14 mouse cellular contexts compared by ENCODE assay signal in the genomic region with DNA sequence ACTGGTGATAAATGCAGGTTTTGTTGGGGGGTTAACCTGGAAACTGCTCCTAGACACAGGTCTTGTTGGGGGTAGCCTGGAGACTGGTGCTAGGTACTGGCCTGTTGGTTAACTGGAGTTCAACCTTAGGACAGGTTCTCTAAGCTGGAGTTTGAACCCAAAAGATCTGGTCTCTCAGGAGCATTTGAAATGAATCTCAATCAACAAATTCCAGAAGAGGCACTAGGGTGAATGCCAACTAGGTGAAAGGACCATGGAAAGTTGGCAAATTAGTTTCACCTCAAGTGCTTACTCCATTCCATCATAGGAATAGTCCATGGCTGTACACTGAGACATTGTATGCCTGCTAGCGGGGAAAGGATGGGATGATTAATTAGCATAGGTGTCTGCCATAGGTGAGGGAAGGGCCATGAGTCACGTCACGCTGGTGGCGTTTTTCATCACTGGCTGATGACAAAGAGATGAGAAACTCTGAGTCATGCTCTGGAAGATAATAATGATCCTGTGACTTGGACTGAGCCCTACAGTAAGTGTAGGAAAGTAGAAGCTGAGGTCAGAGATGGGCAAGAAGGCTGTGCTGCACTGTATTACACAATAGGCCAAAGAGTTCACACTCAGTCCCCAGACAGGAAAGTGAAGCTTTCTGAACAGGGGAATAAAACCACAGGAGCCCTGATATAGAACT. TPM values are rescaled to one million over a fixed set of nuclear protein-coding genes. Genes with fewer than 3 reads are reported as not detected.
DNase-seq lines count a peak whose midpoint lies in the region; ATAC-seq and TF ChIP-seq lines count a peak whose summit lies in the region.
"Had no signal": no experiment of that assay in that cellular context is flagged by ENCODE, and none has a peak within 500 bp of the region (broad histone marks: within the 10 kb centered on the region; RNA-seq: fewer than 3 reads in every experiment).

No protein-coding gene starts in this region.

- no peak for TF ChIP-seq EP300 in stomach, postnatal 0 days (optimal IDR thresholded peaks at IDR 0.05)

- no peak overlapping the region for H3K4me2 ChIP-seq in intestine, embryonic 15.5 days (replicated peaks)
- H3K4me2 ChIP-seq in stomach, postnatal 0 days (replicated peaks; ENCODE audit: low read depth): no peak overlapping the region
- no peak overlapping the region for H3K4me2 ChIP-seq in forebrain, embryonic 13.5 days
- H3K4me2 ChIP-seq: midbrain, embryonic 13.5 days had no signal

- H3K9me3 ChIP-seq in intestine, embryonic 15.5 days: no peaks in the 10 kb centered on the region
- H3K9me3 ChIP-seq in stomach, postnatal 0 days (ENCODE audit: control insufficient read depth, low read length): no peaks in the 10 kb centered on the region
- no peaks in the 10 kb centered on the region for H3K9me3 ChIP-seq in forebrain, embryonic 13.5 days (replicated peaks)
- H3K9me3 ChIP-seq: heart, embryonic 10.5 days; midbrain, embryonic 13.5 days had no signal

- peak; percentile 55; the same call in 1 of the 2 replicates for ATAC-seq in intestine, embryonic 15.5 days
- ATAC-seq in stomach, postnatal 0 days (ENCODE audit: low FRiP score, low TSS enrichment): peak; percentile 57; the same call in 1 of the 2 replicates
- ATAC-seq in forebrain, embryonic 13.5 days: no peak
- ATAC-seq: midbrain, embryonic 13.5 days had no signal

- H3K27me3 ChIP-seq in intestine, embryonic 15.5 days (replicated peaks): no peaks in the 10 kb centered on the region
- no peaks in the 10 kb centered on the region for H3K27me3 ChIP-seq in stomach, postnatal 0 days (ENCODE audit: control insufficient read depth, insufficient read depth, low read length)
- H3K27me3 ChIP-seq in forebrain, embryonic 13.5 days: no peaks in the 10 kb centered on the region
- H3K27me3 ChIP-seq: midbrain, embryonic 13.5 days had no signal

- no peak overlapping the region for H3K27ac ChIP-seq in intestine, embryonic 15.5 days
- H3K27ac ChIP-seq in stomach, postnatal 0 days (replicated peaks): no peak overlapping the region
- H3K27ac ChIP-seq in forebrain, embryonic 13.5 days: no peak overlapping the region
- H3K27ac ChIP-seq: heart, embryonic 10.5 days; left cerebral cortex, adult 2 months; midbrain, embryonic 13.5 days had no signal

- WGBS in intestine, embryonic 15.5 days: 76% methylated on average over 4 of the region's 4 CpGs
- 68% methylated on average over 4 of the region's 4 CpGs for WGBS in stomach, postnatal 0 days
- WGBS in forebrain, embryonic 13.5 days: 94% methylated on average over 4 of the region's 4 CpGs

- no peaks in the 10 kb centered on the region for H3K4me1 ChIP-seq in intestine, embryonic 15.5 days (replicated peaks)
- no peaks in the 10 kb centered on the region for H3K4me1 ChIP-seq in stomach, postnatal 0 days (replicated peaks; ENCODE audit: control insufficient read depth, insufficient read depth)
- no peaks in the 10 kb centered on the region for H3K4me1 ChIP-seq in forebrain, embryonic 13.5 days
- H3K4me1 ChIP-seq: heart, embryonic 10.5 days; midbrain, embryonic 13.5 days had no signal

- DNase-seq in adrenal gland, adult (ENCODE audit: inconsistent age in 2 of 2, low spot score in 1 of 2): peak; percentile 46 to 71
- no peak for DNase-seq in adrenal gland, adult 8-10 months
- peak; percentile 8 for DNase-seq in layer of hippocampus, adult 9-11 months
- DNase-seq in layer of hippocampus, postnatal 10 days (ENCODE audit: low spot score in 2 of 2): no peak
- DNase-seq in stomach, postnatal 0 days (ENCODE audit: low spot score): no peak
- no peak for DNase-seq in right cerebral cortex, postnatal 25 days
- DNase-seq: embryo, embryonic 11 days; spleen, adult 18-20 months had no signal

- H3K9ac ChIP-seq in intestine, embryonic 15.5 days: no peak overlapping the region
- no peak overlapping the region for H3K9ac ChIP-seq in stomach, postnatal 0 days (ENCODE audit: low read length)
- H3K9ac ChIP-seq in forebrain, embryonic 13.5 days: no peak overlapping the region
- H3K9ac ChIP-seq: midbrain, embryonic 13.5 days had no signal

- no peak overlapping the region for H3K4me3 ChIP-seq in intestine, embryonic 15.5 days (replicated peaks)
- H3K4me3 ChIP-seq in stomach, postnatal 0 days (ENCODE audit: low read depth, low read length): no peak overlapping the region
- no peak overlapping the region for H3K4me3 ChIP-seq in forebrain, embryonic 13.5 days
- H3K4me3 ChIP-seq: heart, embryonic 10.5 days; left cerebral cortex, adult 2 months; midbrain, embryonic 13.5 days had no signal

- no peak for TF ChIP-seq CTCF in stomach, postnatal 0 days (IDR thresholded peaks at IDR 0.05; ENCODE audit: low read depth)

- no peaks in the 10 kb centered on the region for H3K36me3 ChIP-seq in intestine, embryonic 15.5 days
- no peaks in the 10 kb centered on the region for H3K36me3 ChIP-seq in stomach, postnatal 0 days (ENCODE audit: control insufficient read depth, insufficient read depth, low read length)
- H3K36me3 ChIP-seq in forebrain, embryonic 13.5 days (ENCODE audit: poor library complexity, severe bottlenecking): no peaks in the 10 kb centered on the region
- H3K36me3 ChIP-seq: heart, embryonic 10.5 days; midbrain, embryonic 13.5 days had no signal

RNA-seq across cellular contexts. Expression of a gene that starts 3.3 kb away (rescaled TPM):
- 10 to 100 TPM in 1 of 4 experiments, 1 to 10 TPM in 3; 4.4 to 10.4 (median 4.7) TPM for total RNA-seq in adrenal gland, adult 8-10 months (2022)
- 1 to 10 TPM; 2.0 to 2.3 TPM for total RNA-seq in layer of hippocampus, postnatal 10 days (2021)
- 4.6 and 5.8 TPM in 2 replicates for polyA plus RNA-seq in intestine, embryonic 15.5 days (2015; fragmentation: Nextera tagmentation; extraction: Ambion mirVana)
- 5.6 and 6.5 TPM in 2 replicates for polyA plus RNA-seq in stomach, postnatal 0 days (2015; fragmentation: Nextera tagmentation; extraction: Ambion mirVana)
- polyA plus RNA-seq in forebrain, embryonic 13.5 days (2015; fragmentation: Nextera tagmentation; extraction: Ambion mirVana): 9.3 and 10.0 TPM in 2 replicates
- polyA plus RNA-seq: large intestine, adult 2 months had no signal

RNA-seq across cellular contexts. Expression of a gene that starts 14.6 kb away (rescaled TPM):
- 10 to 100 TPM in 2 of 4 experiments, 1 to 10 TPM in 2; 3.2 to 20.5 (median 10.9) TPM for total RNA-seq in adrenal gland, adult 8-10 months (2022)
- 1 to 10 TPM in 1 of 2 experiments, under 1 TPM in 1; 0.96 to 1.1 TPM for total RNA-seq in layer of hippocampus, postnatal 10 days (2021)
- polyA plus RNA-seq in intestine, embryonic 15.5 days (2015; fragmentation: Nextera tagmentation; extraction: Ambion mirVana): 2.3 and 4.0 TPM in 2 replicates
- polyA plus RNA-seq in stomach, postnatal 0 days (2015; fragmentation: Nextera tagmentation; extraction: Ambion mirVana): 3.1 and 4.0 TPM in 2 replicates
- 0.45 and 0.52 TPM in 2 replicates for polyA plus RNA-seq in forebrain, embryonic 13.5 days (2015; fragmentation: Nextera tagmentation; extraction: Ambion mirVana)

RNA-seq across cellular contexts. Expression of a gene that starts 47.8 kb away (rescaled TPM):
- total RNA-seq in adrenal gland, adult 8-10 months (2022): 10 to 100 TPM; 19.0 to 26.5 (median 25.6) TPM
- 10 to 100 TPM; 13.5 to 16.1 TPM for total RNA-seq in layer of hippocampus, postnatal 10 days (2021)
- polyA plus RNA-seq in intestine, embryonic 15.5 days (2015; fragmentation: Nextera tagmentation; extraction: Ambion mirVana): 7.3 and 8.0 TPM in 2 replicates
- polyA plus RNA-seq in stomach, postnatal 0 days (2015; fragmentation: Nextera tagmentation; extraction: Ambion mirVana): 2.6 and 3.1 TPM in 2 replicates
- 12.6 and 12.7 TPM in 2 replicates for polyA plus RNA-seq in forebrain, embryonic 13.5 days (2015; fragmentation: Nextera tagmentation; extraction: Ambion mirVana)

Comparison
In these comparisons a context has a peak if more than half of its experiments do, and no peak if none do; other contexts are left out.
1. DNase-seq: peak in adrenal gland, adult (2 of 2) and layer of hippocampus, adult 9-11 months (single experiment); none in adrenal gland, adult 8-10 months (single experiment), layer of hippocampus, postnatal 10 days (0 of 2), stomach, postnatal 0 days (single experiment) and right cerebral cortex, postnatal 25 days (single experiment).